Mouse (Mus musculus): ENCODE data around the gene Selenov. TPM values are rescaled to one million over a fixed set of nuclear protein-coding genes. Genes with fewer than 3 reads are reported as not detected.
A peak's percentile ranks its signal among the peaks of the same experiment; 100 is the strongest.

Gene Selenov
- polyA plus RNA-seq, 1 experiment: not detected

DNA sequence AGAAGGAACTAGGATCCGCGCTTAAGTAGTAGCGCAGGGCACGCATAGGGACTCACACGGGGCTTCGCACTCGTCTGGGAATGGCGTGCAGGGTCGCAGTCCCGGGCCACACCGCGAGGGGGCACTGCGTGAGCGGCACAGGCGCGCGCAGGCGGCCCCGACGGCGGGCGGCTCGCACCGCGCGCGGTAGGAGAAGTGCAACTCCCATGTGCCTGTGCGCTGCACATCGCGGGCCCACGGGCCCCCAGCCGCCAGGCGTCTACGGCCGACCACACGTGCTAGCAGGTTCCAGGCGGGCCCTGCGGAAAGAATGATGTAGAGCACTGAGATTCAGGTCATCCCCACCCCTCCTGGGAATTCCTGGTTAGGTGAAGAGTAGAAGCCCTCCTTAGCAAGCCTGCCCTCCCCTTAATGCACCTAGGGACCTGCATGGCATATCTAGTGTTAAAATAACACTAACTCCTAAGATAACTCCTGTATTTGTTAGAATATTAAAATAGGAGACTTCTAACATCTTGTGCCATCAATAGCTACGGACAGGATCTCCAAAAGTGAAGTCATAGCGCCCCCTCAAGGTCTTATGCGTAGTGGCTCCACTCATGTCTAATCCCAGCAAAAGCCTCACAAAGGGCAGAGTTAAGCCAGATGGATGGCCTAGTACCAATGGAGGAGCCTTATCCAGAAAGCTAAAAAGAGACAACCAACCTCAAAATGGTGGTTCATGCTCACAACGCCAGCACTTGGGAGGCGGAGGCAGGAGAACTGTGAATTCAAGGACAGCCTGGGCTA lies 8.0 kb upstream of the Selenov start:
- TF ChIP-seq POLR2A (IDR thresholded peaks at IDR 0.05; ENCODE audit: borderline replicate concordance, low read depth, low read length) (no peak), CTCF (IDR thresholded peaks at IDR 0.05; ENCODE audit: low read depth, low read length) (no peak)
- Histone ChIP-seq H3K4me1 (ENCODE audit: control insufficient read depth, insufficient read depth, low read length) (no peaks in the 10 kb centered on the region), H3K27ac (ENCODE audit: insufficient read depth, low read depth, low read length) (no peak overlapping the region), H3K4me3 (ENCODE audit: insufficient read depth, low read length) (no peak overlapping the region)

DNA sequence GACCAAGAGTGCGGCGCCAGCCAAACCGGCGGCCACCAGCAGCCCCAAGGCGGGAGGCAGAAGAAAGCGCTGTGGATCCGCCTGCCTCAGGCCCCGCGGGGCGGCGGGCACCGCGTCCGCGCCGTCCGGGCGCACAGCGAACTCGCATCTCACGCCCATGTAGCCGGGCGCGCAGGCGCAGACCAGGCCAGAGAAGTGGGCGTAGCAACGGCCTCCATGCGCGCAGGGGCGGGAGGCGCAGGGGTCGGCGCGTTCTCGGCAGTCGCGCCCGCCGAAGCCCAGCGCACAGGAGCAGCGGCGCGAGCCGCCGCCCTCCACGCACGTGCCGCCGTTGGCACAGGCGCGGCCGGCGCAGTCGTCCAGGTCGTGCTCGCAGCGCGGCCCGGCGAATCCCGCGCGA lies 3.5 kb upstream of the Selenov start:
- no peak overlapping the region for H3K27ac ChIP-seq (ENCODE audit: insufficient read depth, low read depth, low read length)
- H3K4me3 ChIP-seq (ENCODE audit: insufficient read depth, low read length): peak overlapping the region; percentile 54
- TF ChIP-seq CTCF (IDR thresholded peaks at IDR 0.05; ENCODE audit: low read depth, low read length) (no peak), POLR2A (IDR thresholded peaks at IDR 0.05; ENCODE audit: borderline replicate concordance, low read depth, low read length) (no peak)
- H3K4me1 ChIP-seq (ENCODE audit: control insufficient read depth, insufficient read depth, low read length): no peaks in the 10 kb centered on the region

- Histone ChIP-seq H3K4me3 (ENCODE audit: insufficient read depth, low read length) (no peak overlapping the region), H3K27ac (ENCODE audit: insufficient read depth, low read depth, low read length) (no peak overlapping the region), H3K4me1 (ENCODE audit: control insufficient read depth, insufficient read depth, low read length) (no peaks in the 10 kb centered on the region)
- no peak for TF ChIP-seq POLR2A (IDR thresholded peaks at IDR 0.05; ENCODE audit: borderline replicate concordance, low read depth, low read length)
- TF ChIP-seq CTCF (IDR thresholded peaks at IDR 0.05; ENCODE audit: low read depth, low read length): no peak
These were observed 821 bp downstream of the Selenov start for GRCm38 (mm10) chr7:28290165-28290564.

DNA sequence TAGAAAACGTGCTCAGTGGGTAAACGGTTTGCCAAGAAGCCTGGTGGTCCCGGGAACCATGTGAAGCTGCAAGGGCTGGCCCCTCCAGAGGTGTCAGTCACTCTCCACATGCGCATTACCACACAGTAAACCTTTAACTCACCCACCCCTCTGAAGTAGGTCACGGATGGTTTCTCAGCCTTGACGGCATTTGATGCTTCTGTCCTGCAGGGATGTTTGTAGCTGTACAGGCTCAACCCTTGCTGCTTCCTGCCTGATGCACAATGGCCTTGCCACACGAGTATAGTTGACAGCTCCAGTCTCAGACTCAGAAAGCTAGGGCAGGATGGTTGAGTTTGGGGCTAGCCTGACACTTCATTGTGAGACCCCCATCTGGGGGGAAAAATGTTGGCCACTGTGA lies 10.4 kb downstream of the Selenov start:
- Histone ChIP-seq H3K4me3 (ENCODE audit: insufficient read depth, low read length) (no peak overlapping the region), H3K4me1 (ENCODE audit: control insufficient read depth, insufficient read depth, low read length) (peaks cover 6% of the 10 kb centered on the region; the same call in 1 of the 2 replicates), H3K27ac (ENCODE audit: insufficient read depth, low read depth, low read length) (no peak overlapping the region)
- no peak for TF ChIP-seq POLR2A (IDR thresholded peaks at IDR 0.05; ENCODE audit: borderline replicate concordance, low read depth, low read length)
- TF ChIP-seq CTCF (IDR thresholded peaks at IDR 0.05; ENCODE audit: low read depth, low read length): no peak

DNA sequence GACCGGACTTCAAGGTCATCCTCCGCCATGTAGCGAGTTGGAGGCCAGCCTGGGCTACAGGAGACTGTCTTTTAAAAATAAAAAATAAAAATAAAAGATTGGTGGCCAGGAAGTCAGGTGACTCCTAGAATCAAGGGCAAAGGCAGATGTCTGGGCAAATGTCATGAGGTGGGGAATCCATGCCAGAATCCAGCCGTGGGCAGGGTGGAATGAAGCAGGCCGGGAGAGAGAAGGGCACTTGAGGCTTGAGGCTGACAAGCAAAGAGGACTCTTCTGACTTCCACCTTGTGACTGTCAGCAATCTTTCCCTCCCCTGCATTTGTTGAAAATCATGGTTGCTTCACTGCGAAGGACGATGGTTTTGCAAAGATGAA lies 12.7 kb downstream of the Selenov start:
- Histone ChIP-seq H3K4me3 (ENCODE audit: insufficient read depth, low read length) (peak overlapping the region; percentile 70), H3K27ac (ENCODE audit: insufficient read depth, low read depth, low read length) (no peak overlapping the region), H3K4me1 (ENCODE audit: control insufficient read depth, insufficient read depth, low read length) (peaks cover 6% of the 10 kb centered on the region; the same call in 1 of the 2 replicates)
- no peak for TF ChIP-seq POLR2A (IDR thresholded peaks at IDR 0.05; ENCODE audit: borderline replicate concordance, low read depth, low read length)
- no peak for TF ChIP-seq CTCF (IDR thresholded peaks at IDR 0.05; ENCODE audit: low read depth, low read length)

DNA sequence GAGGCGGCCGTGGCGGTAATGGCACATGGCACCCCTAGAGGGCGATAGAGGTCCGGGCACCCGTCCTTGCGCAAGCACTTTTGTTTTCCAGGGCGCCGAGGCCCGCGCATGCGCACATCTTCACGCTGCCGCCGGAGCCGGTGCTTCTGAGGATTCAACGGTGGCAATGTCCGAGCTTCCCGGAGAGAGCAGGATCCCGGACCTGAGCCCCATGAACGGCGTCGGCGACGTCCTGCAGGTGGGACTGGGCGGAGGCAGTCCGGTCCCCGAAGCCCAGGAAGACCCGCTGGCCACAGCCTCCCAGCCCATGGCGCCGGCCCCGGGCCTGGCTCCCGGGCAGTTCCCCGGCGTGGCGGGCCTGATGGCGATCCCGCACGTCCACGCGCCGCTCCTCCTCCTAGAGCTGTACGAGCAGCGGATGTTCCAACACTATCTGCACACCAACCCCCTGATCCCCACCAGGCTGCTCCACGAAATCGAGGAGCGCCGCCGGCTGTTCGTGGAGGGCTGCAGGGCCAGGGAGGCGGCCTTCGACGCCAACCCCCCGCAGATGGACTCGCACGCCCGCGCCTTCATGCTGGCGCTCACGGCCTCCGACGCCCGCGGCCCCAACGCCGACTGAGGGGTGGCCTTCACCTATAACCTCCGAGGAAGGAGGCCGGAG lies 13.2 kb downstream of the Selenov start, which contains the start of gene Eid2b:
Gene Eid2b (plus strand): TSS at position 125 of the 664 bp plus-strand sequence.
- Histone ChIP-seq H3K4me1 (ENCODE audit: control insufficient read depth, insufficient read depth, low read length) (peaks cover 6% of the 10 kb centered on the region; the same call in 1 of the 2 replicates), H3K27ac (ENCODE audit: insufficient read depth, low read depth, low read length) (no peak within 1 kb of the TSS), H3K4me3 (ENCODE audit: insufficient read depth, low read length) (peak within 1 kb of the TSS; percentile 70)
- no peak for TF ChIP-seq POLR2A (IDR thresholded peaks at IDR 0.05; ENCODE audit: borderline replicate concordance, low read depth, low read length)
- TF ChIP-seq CTCF (IDR thresholded peaks at IDR 0.05; ENCODE audit: low read depth, low read length): peak; percentile 25; the same call in 1 of the 2 replicates

- TF ChIP-seq POLR2A (IDR thresholded peaks at IDR 0.05; ENCODE audit: borderline replicate concordance, low read depth, low read length) (no peak), CTCF (IDR thresholded peaks at IDR 0.05; ENCODE audit: low read depth, low read length) (no peak)
- no peak overlapping the region for H3K4me3 ChIP-seq (ENCODE audit: insufficient read depth, low read length)
- no peak overlapping the region for H3K27ac ChIP-seq (ENCODE audit: insufficient read depth, low read depth, low read length)
- H3K4me1 ChIP-seq (ENCODE audit: control insufficient read depth, insufficient read depth, low read length): peaks cover 6% of the 10 kb centered on the region; the same call in 1 of the 2 replicates
These were observed 13.8 kb downstream of the Selenov start for GRCm38 (mm10) chr7:28277237-28277614.

DNA sequence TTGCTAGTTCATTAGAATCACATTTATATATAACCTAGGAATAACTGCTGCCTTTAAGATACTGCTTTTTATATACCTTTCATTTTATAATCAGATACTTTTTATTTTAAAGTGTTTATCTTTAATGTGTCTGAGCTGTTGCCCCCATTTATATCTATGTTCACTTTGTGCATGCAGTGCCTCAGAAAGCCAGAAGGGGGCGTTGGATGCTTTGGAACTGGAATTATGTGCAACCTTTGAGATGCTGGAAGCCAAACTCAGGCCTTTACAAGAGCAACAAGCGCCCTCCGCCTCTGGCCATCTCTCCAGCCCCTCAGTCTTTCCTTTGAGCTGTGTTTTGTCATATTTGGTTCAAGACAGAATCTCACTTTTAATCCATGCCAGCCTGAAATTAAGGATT lies 19.2 kb downstream of the Selenov start:
- peaks cover 2% of the 10 kb centered on the region; the same call in 1 of the 2 replicates for H3K4me1 ChIP-seq (ENCODE audit: control insufficient read depth, insufficient read depth, low read length)
- no peak overlapping the region for H3K4me3 ChIP-seq (ENCODE audit: insufficient read depth, low read length)
- TF ChIP-seq CTCF (IDR thresholded peaks at IDR 0.05; ENCODE audit: low read depth, low read length): no peak; the same call in 1 of the 2 replicates
- no peak for TF ChIP-seq POLR2A (IDR thresholded peaks at IDR 0.05; ENCODE audit: borderline replicate concordance, low read depth, low read length)
- no peak overlapping the region for H3K27ac ChIP-seq (ENCODE audit: insufficient read depth, low read depth, low read length)

GRCm38 (mm10) chr7:28269355-28269754 lies 21.6 kb downstream of the Selenov start:
- peaks cover 2% of the 10 kb centered on the region; the same call in 1 of the 2 replicates for H3K4me1 ChIP-seq (ENCODE audit: control insufficient read depth, insufficient read depth, low read length)
- H3K4me3 ChIP-seq (ENCODE audit: insufficient read depth, low read length): no peak overlapping the region
- no peak overlapping the region for H3K27ac ChIP-seq (ENCODE audit: insufficient read depth, low read depth, low read length)
- TF ChIP-seq POLR2A (IDR thresholded peaks at IDR 0.05; ENCODE audit: borderline replicate concordance, low read depth, low read length) (no peak), CTCF (IDR thresholded peaks at IDR 0.05; ENCODE audit: low read depth, low read length) (0 out of 2 replicates have a peak, but pooled peaks have one; percentile 18)

GRCm38 (mm10) chr7:28268576-28268975 lies 22.4 kb downstream of the Selenov start:
- Histone ChIP-seq H3K4me3 (ENCODE audit: insufficient read depth, low read length) (peak overlapping the region; percentile 73), H3K4me1 (ENCODE audit: control insufficient read depth, insufficient read depth, low read length) (peaks cover 2% of the 10 kb centered on the region; the same call in 1 of the 2 replicates), H3K27ac (ENCODE audit: insufficient read depth, low read depth, low read length) (no peak overlapping the region)
- TF ChIP-seq CTCF (IDR thresholded peaks at IDR 0.05; ENCODE audit: low read depth, low read length) (no peak), POLR2A (IDR thresholded peaks at IDR 0.05; ENCODE audit: borderline replicate concordance, low read depth, low read length) (no peak)

Data from bone marrow macrophage, adult 2 months (primary cell).